Mouse (Mus musculus): ENCODE results near the gene Stkld1. TPM values are rescaled to one million over a fixed set of nuclear protein-coding genes. Genes with fewer than 3 reads are reported as not detected.
"Not testable (repeated sequence)": the region's sequence is repeated elsewhere in the genome, so short reads cannot be mapped to it uniquely, and the experiment has no call there.

Gene Stkld1
- 0.24 and 0.28 TPM in 2 replicates for polyA plus RNA-seq (2012; rRNA removed)

DNA sequence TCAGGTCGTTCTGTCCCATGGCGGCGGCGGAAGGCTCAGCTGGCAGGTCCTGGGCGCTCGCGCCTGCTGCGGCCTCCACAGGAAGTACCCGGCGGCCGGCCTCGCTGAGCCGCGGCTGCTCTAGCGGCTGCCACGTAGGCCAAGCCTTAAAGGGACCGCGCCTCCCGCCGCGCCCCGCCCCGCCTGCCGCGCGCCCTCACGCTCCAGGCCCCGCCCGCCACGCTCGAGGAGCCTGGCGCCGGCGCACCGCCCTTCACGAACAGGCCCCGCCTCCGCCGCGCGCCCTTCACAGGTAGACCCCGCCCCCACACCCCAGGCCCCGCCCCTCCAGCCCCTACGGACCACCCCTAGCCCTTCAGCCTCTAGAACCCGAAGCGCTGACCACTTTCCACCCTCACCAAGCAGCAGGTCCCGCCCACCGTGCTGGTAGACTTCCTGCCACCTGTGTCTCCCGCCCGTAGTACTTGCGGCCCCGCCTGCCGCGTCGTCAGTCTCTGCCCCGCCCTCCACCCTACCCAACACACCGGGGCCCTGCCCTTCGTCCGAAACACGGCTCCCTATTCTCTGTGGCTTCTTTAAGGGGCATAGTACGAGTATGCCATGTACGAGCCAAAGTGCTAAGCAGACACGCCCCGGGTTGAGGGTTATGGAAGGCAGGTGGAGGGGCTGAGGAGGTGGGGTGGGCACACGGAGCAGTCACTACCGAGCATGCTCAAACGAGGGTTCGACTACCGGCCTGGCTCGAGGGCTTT lies at the start of gene Stkld1, which contains the start of gene Surf4:
Stkld1 (plus strand) TSS at position 744 of the 752 bp plus-strand sequence.
Surf4 (minus strand) TSS at position 625 of the 752 bp plus-strand sequence.
- peak; percentile 86 for DNase-seq (ENCODE audit: low spot score)

DNA sequence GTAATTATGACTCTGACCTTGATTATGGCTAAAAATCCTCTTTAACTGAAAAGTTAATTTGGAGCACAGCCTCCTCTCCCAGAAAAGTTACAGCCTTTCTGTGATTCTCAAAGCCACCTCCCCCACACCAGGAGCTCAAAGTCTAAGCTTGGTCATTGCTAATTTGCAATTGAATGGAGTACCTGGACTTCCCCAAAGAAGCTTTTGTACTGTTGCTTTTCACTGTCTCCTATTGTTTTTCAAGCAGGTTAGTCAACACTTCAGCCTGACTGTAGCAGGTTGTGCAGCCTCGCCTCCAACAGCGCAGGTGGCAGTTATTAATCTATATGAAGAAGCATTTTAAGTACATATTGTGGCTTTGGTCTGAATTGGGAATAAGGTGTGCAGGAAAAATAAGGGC lies 48.3 kb upstream of the Stkld1 start:
- DNase-seq (ENCODE audit: low spot score): not testable (repeated sequence)

DNA sequence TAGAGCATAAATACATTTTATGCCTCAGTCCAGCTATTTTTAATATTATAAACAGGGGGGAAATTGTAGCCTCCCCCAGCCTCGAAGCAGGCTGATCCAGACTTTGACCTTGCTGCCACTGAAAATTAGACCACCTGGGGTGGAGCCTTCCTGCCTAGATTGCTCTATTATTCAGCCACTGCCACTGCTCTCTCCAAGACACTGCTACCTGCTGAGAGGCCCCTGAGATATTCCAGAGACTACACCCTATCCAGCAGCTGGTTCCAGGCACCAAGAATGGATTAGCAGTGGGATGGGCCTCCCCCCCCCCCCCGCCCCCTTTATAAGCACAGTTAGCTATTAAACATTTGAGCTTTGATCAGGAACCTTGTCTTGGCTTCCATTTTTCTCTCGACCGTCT lies 47.7 kb upstream of the Stkld1 start:
- not testable (repeated sequence) for DNase-seq (ENCODE audit: low spot score)

DNA sequence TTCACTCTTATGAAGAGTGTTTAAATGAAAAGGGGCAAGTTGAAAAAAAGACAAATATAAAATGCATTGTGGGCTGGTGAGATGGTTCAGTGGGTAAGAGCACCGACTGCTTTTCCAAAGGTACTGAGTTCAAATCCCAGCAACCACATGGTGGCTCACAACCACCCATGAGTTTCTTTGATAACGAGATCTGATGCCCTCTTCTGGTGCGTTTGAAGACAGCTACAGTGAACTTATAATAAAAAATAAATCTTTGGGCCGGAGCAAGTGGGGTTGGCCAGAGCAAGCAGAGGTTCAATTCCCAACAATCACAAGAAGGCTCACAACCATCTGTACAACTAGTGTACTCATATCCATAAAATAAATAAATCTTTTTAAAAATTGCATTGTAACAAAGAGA lies 37.9 kb upstream of the Stkld1 start:
- no peak for DNase-seq (ENCODE audit: low spot score)

DNA sequence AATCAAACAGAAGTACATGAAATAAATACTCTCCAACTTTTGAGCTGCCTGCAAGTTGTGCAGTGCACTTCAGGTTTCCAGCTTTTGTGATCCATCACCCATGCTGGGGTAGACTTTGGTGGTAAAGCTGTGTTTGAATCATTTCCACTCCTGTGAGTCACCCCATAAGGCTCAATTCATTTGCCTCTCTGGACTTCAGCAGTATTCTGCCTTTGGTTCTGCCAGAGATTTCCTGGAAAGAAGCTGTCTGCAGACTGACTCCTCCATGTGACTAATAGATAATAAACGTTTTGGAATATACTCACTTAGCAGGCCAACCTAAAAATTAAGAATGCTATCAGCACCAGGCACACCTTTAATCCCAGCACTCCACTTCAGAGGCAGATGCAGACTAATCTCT lies 33.1 kb upstream of the Stkld1 start:
- no peak for DNase-seq (ENCODE audit: low spot score)

DNA sequence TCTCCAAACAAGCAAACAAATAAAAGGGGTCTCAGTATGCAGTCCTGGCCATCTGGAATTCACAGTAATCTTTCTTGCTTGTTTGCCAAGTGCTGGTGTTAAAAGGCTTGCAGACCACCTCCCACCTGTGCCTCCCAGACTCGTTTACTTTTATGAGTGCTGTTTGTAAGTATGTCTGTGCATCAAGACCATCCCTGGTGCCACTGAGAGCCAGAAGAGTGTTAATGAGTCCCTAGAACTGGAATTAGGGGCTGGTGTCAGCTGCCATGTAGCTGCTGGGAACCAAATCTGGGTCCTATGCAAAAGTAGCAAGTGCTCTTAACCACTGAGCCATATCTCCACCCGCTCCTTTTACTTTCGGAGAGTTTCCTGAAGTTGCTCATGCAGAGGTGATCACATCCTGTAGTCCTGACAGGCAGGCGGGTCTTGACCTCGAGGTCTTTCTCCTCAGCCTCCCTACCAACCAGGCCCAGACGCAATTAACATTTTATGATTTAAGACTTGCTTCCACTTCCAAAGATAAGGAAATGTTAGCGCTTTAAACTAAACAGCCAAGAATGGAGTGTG lies 31.9 kb upstream of the Stkld1 start:
- no peak for DNase-seq (ENCODE audit: low spot score)

DNA sequence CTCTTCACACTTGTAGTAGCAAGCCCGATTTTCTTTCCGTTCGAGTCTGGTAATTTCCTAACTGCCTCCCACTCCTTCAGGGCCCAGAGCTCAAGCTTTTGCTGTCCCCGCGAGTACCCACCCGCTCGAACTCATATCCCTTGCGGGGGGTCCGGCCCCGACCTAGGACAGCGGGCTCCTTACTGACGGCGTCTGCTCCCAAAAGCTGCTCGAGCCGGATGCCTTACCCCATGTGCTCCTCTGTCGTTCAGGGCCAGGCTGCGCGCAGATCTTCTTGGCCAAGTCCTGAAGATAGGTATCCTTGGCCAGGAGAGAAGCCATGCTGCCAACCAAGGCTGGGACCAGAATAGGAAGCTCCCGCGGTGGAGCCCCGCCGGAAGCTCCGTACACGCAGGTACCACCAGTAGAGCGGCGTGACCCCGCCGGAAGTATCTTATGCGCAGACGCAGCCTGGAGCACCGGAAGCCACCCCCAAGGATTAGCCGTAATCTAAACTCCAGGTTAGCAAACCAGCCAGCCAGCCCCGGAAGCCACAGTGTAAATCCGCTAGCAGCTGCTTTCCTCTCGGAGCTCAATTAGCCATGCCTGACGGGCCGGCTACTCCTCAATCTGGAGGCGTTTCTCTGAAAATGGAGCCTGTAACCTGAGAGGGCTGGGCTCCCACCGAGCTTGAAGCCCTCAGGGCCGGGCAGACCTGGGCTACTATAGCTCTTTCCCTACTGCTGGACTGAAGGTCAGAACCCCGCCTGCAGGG lies 31.2 kb upstream of the Stkld1 start, which contains the start of gene Surf6:
Surf6 (minus strand) TSS at position 413 of the 754 bp plus-strand sequence.
- peak; percentile 86 for DNase-seq (ENCODE audit: low spot score)

DNA sequence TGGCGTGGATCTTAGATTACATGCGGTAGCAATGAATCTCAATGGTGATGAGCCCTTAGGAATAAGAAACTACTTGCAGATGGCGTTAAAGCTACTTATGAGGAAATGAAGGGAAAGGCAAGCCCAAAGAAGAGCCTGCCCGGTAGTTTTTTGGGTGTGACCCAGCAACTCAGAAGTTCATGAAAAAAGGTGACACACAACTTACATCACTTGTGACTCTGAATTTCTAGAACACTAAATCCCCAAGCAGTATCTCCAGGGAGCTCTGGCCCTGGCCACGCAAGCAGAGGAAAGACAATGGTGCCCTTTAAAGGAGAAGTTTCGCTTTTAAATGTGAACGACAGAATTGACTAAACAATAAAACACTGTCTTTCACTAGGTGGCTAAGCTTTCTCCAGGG lies 30.5 kb upstream of the Stkld1 start:
- no peak for DNase-seq (ENCODE audit: low spot score)

DNA sequence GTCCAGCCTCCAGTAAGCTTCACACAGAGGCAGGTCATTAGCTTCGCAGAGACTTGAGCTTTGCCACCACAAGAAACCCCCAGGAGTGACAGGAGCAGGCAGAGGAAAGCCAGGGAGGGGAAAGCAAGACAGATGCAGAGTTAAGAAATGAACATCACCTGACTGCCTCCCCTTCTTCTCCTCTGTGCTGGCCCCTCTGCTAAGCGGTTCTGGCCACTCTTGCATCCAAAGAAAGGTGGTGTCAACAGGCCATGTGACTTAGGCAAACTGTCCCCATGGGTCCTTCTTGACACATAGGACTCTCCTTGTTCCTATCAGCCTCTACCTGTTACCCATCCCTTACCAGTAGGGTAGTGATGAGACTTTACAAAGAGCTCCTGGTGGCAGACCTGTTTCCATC lies 27.9 kb upstream of the Stkld1 start:
- DNase-seq (ENCODE audit: low spot score): no peak

DNA sequence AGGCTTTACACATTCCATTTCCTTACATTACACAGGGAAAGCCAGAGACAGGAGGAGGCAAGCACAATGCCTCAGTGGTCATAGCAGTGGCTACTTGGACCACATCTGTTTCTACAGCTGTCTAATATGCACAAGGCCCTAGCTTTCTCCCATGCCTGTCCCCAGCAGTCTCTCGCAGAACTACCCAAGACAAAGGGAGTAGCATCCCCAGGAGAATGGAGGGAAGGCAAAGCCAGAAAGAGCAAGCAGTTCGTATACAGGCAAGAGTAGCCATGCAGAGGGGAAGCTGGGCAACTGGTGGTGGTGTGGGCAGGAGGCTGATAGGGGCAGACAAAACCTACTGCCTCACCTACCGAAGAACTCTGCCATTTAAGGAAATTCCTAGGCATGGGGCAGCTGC lies 27.4 kb upstream of the Stkld1 start:
- DNase-seq (ENCODE audit: low spot score): no peak

DNA sequence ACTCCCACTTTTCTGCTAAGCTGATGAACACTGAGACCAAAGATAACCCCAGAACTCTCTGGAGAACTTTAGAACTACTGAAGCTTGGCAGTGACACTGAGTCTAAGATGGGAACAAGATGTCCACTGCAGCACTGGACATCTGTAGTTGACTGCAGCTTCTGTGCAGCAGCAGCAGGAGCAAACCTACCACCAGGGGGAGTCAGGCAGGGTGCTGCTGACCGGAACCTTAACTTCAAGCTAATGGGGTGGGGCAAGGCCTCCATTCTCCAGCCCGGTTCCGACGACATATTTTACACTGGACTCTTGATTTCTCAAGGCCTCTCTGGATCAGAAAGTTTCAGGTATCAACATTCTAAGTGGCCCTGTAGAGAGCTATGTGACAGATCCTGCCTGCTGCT lies 26.7 kb upstream of the Stkld1 start:
- DNase-seq (ENCODE audit: low spot score): peak; percentile 21

DNA sequence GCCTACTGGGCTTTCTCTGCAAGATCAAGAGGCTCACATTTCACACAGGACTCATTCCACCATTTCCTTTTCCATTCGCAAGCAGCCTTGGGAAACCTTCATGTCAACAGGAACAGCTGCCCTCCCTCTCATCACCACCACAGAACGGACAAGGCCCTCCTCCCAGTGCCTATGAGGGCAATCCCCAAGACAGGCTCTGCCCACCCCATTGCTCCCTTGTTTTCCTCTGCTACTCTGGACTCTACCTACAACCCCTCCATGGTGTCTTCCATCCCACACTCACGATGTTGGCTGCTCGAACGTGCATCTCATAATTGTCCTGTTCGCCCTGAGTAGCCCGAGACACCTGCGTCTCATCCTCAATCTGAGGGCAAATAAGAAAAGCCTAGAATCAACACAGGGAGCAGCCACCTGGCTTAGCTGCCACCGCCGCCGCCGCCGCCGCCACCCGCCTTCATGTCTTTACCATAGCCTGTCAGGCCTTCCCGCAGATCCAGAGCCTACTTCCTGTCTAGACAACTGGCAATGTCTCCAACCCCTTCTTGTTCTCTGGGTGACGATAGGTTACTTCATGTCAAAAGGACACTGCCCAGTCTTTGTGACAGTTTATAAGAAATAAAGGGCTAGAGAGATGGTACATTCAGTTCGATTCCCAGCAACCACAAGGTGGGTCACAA lies 25.0 kb upstream of the Stkld1 start:
- DNase-seq (ENCODE audit: low spot score): peak; percentile 18

DNA sequence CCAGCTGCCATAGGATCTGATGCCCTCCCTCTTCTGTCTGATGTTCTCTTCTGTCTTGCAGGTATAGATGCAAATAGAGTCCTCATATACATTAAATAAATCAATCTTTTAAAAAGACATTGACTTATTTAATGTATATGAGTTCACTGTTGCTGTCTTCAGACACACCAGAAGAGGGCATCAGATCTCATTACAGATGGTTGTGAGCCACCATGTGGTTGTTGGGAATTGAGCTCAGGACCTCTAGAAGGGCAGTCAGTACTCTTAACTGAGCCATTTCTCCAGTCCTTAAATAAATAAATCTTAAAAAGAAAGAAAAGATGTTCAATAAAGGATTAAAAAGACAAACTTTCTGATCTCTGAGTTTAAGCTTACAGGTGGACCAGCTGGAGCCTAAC lies 24.5 kb upstream of the Stkld1 start:
- no peak for DNase-seq (ENCODE audit: low spot score)

DNA sequence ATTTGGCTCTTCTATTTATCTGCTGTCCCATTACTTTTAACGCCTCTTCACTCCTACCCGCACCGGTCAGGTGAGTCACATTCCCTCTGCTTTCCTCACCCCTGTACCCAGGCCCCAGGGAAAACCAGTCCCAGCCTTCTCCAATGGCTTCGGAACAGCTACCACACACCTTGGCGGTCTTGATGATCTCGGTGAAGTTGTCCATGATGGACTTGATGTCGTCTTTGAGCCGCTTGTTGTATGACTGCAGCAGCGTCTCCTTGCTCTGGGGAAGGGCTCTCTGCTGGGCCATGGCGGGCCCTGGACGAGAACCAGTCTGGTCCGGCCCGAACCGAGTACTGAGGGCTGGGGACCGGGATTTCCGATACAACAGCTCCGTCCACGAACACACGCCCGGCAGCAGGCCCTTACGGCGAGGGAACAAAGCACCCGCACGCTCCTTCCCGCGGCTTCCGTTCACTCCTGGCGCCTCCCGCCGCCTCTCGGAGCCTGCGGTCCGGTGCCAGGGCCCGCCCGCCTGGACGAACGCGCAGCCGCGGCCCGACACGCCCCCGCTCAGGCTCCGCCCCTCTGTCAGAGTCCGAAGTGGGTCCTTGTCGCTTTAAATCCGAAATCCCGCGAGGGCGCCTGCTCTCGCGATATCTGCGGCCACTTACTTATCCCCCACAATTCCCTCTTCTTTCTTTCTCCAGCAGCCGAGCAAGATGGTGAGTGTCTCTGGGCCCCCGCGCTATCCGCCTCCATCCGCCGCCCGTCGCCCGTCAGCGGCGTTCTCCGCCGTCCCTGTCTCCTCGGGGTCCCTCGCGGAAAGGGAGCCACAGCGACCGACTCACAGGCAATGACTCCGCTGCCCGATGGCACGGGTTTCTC lies 23.5 kb upstream of the Stkld1 start, which contains the start of the genes Med22 and Rpl7a:
Med22 (minus strand) TSS at position 554 of the 870 bp plus-strand sequence.
Rpl7a (plus strand) TSS at position 641 of the 870 bp plus-strand sequence.
- peak; percentile 99 for DNase-seq (ENCODE audit: low spot score)

DNA sequence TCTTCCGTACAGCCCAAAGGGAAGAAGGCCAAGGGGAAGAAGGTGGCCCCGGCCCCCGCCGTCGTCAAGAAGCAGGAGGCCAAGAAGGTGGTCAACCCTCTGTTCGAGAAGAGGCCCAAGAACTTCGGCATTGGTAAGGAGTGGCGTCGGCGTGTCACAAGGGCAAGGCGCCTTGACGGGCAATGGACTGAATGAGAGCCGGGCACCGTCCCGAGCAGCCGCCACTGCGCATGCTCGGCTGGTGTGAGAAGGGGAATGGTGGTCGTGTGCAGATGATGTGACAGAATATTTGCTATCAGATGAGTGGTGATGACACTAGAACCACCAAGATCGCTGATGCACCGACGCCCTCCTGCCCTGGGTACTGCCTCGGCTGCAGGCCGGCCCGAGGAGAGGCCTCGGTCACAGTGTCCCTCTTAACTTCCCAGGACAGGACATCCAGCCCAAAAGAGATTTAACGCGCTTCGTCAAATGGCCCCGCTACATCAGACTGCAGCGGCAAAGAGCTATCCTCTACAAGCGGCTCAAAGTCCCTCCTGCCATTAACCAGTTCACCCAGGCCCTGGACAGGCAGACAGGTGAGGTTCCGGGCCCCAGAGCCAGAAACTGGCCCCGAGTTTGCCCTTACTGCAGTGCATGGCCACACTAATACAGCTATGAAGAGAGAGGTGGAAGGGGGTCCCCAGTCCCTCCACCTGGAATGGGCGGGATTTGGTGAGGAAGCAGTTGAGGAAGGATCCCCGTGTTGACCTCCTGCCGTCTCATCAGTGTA lies 22.7 kb upstream of the Stkld1 start:
- DNase-seq (ENCODE audit: low spot score): no peak

DNA sequence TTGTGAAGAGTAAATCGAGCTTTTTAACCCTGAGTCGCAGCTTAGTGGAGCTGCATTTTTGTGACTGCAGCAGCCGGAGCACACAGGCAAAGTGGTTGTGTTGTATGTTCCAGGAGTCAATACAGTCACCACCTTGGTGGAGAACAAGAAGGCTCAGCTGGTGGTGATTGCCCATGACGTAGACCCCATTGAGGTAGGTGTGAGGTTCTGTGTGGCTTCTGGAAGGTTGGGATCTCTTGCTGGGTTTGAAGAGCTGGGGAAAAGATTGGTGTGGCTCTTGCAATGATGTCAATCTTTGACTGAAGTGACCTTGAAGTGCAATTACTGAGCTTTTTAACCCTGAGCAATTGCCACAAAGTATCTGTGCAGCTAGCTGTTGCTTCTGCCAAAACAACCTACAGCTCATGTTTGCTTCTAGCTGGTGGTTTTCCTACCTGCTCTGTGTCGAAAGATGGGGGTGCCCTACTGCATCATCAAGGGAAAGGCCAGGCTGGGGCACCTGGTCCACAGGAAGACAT lies 21.5 kb upstream of the Stkld1 start:
- no peak for DNase-seq (ENCODE audit: low spot score)

DNA sequence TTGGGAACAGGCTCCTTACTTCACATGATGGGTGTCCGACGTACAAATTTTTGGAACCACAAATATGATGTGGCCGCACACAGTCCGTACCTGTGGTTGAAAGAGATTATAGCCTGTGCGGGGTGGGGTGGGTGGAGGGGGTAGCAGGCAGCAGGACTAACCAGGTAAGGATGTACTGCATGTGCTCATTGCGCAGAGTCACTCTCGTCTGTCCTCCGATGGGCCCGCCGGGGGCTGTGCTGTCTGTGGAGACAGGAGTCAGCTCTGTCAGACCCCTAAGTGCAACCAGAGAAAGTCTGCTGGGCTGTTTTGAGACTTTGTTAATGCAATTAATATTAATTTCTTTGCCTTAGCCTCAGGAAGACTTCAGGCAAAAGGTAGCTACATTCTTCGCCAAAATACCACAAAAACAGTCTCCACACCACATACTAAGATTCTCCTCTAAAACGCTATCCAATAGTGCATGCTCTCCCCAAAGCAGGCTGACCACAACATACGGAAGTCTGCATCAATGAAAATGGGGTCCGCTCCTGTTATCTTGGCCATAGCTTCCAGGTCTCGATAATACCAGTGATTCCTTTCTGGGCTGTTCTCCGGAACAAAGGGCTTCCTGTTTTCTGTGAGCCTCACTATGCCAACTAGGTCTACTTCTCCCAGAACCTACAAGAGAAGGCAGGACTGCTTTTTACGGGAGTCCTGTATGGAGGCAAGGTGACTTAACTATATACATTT lies 20.3 kb upstream of the Stkld1 start:
- DNase-seq (ENCODE audit: low spot score): no peak

DNA sequence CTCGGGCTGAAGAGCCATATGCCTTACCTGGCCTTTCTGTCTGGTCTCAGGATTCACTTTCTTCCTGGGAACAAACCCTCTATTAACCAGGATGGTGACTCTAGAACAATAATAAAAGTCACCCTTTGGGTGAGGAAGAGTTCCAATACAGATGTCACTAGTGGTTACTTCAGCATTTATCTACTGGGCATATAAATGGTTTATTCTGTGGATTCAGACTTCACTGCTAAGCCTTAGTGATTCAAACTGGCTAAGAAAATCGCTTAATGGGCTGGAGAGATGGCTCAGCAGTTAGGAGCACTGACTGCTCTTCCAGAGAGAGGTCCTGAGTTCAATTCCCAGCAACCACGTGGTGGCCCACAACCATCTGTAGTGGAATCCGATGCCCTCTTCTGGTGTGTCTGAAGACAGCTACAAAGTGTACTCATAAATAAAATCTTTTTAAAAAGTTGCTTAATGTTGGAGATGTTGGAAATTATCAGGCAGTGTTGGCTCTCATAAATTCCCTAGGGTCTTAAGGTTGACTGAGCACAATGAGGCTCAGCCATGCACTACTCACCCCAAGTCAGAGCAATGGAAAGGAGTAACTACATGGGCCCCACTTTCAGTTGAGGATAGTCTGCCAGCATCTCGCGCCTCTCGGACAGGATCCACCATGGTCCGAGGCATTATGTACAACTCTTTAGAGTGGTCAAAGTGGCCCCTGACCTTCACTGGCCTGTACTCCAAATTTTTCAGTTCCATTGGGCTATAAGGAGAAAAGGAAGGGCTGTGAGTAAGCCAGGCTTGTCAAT lies 19.5 kb upstream of the Stkld1 start:
- no peak for DNase-seq (ENCODE audit: low spot score)

Measured in urinary bladder, adult 2 months (tissue).